Mouse (Mus musculus): ENCODE data around the gene Zbtb3. TPM values are rescaled to one million over a fixed set of nuclear protein-coding genes. Genes with fewer than 3 reads are reported as not detected.

Gene Zbtb3
- polyA plus RNA-seq (2017; shearing (Covaris generic)) = 1 to 10 TPM; 2.7 to 4.7 TPM

DNA sequence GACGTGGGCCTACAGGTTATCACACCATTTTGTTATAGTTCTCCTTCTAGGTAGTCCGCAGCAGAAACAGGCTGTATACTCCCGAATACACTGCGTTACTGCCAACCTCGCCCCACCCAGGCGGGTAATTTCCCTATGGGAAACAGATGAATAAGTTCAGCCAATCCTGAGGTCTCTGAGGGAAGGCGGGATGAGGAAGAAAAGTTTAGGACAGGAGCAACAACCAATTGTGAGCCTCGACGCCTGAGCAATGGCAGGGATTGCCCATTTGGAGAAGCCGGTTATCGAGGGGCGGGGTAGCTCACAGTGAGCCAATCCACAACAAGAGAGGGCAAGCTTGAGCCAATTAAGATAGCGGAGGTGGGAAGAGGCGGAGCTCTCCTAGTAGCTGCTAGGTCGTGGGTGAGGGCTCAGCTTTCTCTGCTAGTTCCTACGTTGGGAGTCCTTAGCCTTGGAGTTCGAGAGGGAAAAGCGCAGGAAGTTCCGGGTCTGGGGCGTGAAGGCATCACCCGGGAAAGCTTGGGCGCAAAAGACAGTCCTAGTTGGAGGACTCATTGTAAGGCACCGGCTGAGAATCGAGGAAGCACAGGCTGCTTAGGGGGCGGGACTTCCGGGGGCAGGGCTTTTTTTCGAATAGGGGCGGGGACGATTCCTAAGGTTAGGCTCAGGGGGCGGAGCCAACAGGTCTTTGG is at the start of gene Zbtb3:
TSS of gene Zbtb3 (plus strand) at position 426 of the 692 bp plus-strand sequence.

DNA sequence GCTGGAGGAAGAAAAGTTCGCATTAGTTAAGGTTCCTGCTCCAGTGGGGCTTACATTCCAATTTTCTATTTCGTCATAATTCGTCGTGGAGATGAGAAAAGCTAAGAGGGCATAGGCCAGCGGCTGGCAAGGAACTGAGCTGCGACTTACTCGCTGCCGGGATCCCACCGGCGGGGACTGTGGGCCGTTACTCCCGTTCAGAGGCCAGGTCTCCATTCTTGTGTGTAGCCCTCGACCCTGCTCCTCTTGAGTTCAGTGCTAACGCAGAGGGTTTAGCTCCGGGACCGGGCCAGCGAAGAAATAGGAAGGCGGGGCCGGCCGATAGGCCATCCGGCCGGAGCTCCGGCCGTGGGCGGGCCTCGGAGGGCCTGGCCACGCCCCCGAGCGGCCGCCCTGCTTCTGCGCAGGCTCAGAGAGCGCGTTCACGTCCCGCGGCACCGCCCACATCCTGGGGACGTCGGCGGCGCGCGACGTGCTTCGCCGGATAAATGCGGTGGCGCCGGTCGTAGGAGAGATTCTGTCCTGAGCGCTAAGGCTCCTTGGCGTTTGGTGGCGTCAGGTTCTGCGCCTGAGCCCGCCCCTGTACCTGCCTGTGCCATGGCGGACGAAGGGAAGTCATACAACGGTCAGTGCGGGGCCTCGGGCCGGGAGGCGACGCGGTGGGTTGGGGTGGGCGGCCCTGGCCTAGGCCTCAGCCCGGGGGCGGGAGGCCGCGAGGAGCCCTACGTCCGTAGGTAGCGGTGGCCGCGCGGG is 45.5 kb upstream of the Zbtb3 start, which contains the start of gene Nxf1:
TSS of gene Nxf1 (plus strand) at position 439 of the 753 bp plus-strand sequence.

DNA sequence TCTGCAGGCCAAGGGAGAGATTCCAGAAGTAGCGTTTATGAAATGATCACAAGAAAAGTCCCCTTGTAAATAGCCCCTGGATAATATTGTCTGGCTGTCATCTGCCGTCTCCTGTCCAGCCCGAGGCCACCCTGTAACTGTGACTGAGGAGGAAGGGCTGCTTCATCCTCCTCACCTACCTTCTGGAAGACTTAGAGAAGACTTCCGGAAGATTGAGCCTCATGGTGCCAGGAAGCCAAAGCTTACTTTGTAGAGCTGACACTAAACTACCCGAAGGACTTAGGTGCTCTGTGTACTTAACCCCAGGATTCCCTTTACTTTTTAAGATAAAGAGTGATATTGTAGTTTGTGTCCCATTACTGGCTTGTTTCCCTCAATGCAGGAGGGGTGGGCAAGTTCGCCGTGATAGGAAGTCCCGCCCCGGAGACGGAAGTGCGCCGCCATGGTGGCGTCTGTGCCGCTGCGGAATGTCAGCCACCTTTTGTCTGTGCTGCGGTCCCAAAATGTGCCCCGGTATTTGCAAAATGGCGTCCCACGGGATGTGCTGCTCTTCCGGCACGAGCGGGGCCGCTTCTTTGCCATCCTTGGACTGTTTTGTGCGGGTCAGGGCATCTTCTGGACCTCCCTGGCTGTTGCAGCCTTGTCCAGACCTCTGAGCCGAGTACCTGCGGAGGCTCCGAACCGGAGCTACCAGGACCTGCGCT is 31.6 kb upstream of the Zbtb3 start, which contains the start of gene Tmem223:
TSS of gene Tmem223 (plus strand) at position 430 of the 704 bp plus-strand sequence.

DNA sequence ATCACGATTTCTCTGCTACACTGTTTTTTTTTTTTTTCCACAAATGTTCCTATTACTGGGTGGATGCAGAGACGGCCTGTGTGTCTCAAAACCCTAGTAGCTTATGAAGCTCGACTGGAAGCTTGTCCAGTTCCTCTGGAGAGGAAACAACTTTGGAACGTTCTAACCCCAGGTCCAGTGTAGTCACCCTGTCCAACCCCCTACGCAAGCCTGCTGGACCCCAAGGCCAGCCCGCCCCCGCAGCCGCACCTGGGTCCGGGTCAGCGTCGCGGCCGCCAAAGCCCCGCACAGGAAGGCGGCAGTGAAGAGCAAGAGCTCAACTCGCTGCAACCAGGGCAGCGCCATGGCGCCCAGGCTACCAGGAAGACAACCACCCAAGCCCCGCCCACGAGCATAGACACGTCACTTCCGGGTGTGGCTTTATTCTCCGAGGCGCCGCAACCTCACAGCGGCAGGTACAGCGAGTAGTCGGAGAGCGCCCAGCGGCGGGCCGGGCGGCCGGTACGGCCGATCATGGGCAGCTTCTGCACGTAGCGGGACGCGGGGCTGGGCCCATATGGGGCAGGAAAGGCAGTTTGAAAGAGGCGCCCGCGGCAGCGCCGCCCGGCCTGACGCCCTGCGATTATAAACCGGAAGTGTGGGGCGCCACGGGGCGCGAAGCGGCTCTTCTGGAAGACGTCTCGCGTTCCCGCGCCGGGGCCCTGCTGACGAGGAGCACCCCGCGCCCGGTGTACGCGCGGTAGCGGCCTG is 28.1 kb upstream of the Zbtb3 start, which contains the start of gene Tmem179b:
TSS of gene Tmem179b (minus strand) at position 382 of the 750 bp plus-strand sequence.

DNA sequence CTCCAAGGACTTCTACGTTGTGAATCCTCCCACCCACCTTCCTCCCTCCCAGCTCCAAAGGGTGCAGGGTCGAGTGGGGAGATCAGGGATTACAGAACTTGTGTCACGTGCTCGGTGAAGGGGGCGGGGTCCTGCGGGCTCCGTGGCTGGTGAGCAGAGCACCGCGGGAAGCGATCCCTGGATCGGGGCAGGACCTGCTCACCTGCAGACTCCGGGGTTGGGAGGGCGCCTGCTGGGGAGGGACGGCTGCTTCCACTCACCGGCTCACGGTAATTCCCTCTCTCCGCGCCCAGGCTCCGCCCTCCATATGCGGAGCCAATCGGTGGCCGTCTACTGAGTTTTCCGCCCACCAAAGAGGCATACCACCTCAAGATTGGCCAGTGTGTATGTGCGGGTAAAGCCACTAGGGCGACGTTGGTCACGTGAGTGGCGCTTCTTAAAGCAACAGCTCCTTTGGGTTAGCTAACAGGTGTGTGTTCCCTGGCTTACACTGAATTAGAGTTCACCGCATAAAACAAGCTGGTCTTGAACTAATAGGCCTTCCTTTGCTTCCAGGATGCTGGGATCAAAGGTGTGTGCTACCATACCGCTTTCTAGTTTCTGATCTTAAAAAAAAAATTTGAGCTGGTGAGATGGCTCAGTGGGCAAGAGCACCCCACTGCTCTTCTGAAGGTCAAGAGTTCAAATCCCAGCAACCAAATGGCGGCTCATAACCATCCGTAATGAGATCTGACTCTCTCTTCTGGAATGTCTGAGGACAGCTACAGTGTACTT is 16.2 kb upstream of the Zbtb3 start, which contains the start of gene Taf6l:
TSS of gene Taf6l (minus strand) at position 410 of the 774 bp plus-strand sequence.

DNA sequence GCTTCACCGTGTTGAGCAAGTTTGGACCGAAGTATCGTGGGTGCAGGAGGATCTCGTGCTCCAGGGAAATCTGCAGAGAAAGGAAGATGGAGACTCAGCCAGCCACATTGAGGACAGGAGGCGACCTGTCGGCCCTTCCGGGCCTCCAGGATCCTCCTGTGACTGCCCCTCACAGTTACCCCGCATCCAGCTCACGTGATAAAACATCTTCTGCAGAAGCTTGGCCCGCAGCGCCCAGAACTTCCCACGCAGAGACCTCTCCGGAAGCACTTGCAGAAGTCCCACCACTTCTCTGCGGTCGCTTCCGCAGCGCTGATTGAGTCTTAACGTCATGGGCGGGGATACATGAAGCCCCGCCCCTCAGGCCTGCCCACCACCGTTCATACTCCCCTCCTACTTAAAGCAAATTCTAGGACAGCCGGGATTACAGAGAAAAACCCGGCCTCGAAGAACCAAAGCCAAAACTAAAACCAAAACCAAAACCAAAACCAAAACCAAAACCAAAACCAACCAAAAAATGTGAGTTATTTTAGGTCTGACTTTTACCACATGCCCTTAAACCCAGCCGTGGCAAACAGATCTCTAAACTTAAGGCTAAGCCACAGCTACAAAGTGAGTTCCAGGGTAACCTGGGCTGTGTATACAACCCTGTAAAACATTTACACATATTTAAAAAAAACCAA is 4.0 kb upstream of the Zbtb3 start, which contains the start of gene Polr2g:
TSS of gene Polr2g (minus strand) at position 314 of the 683 bp plus-strand sequence.

DNA sequence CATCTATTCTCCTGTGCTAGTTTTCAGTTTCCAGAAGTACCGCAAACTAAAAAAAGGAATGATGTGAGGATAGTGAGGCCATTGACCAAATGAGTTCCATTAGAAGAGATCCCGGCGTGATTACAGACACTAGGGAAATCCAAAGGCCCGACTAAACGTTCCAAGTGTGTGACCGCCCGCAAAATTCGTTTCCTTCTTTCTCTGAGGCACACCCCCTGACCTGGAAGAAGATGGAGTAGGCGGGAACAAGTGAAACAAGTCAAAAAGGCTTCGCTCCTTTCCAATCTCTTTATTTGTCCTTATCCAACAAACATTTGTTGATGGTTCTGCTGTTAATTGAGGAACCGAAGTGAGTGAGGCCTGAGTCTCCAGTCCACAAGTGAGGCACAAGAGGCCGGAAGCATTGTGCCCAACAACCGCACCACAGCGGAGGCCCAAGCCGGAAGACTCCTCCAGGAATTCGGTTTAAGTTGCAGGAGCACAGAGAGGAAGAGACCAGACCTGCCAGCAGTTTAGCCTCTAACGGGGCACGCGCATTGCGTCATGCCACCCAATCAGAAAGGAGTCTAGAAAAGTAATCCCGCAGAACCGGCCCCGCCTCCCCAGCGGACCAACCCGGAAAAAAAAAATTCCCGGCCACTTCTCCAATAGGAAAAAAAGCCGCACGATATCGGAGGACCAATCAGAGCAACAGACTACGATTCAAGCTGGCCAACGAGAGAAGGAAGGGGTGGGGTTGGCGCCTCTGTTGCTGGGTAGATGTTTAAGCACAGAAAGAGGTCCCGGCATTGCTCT is 16.6 kb downstream of the Zbtb3 start, which contains the start of gene Ttc9c:
TSS of gene Ttc9c (minus strand) at position 533 of the 795 bp plus-strand sequence.

DNA sequence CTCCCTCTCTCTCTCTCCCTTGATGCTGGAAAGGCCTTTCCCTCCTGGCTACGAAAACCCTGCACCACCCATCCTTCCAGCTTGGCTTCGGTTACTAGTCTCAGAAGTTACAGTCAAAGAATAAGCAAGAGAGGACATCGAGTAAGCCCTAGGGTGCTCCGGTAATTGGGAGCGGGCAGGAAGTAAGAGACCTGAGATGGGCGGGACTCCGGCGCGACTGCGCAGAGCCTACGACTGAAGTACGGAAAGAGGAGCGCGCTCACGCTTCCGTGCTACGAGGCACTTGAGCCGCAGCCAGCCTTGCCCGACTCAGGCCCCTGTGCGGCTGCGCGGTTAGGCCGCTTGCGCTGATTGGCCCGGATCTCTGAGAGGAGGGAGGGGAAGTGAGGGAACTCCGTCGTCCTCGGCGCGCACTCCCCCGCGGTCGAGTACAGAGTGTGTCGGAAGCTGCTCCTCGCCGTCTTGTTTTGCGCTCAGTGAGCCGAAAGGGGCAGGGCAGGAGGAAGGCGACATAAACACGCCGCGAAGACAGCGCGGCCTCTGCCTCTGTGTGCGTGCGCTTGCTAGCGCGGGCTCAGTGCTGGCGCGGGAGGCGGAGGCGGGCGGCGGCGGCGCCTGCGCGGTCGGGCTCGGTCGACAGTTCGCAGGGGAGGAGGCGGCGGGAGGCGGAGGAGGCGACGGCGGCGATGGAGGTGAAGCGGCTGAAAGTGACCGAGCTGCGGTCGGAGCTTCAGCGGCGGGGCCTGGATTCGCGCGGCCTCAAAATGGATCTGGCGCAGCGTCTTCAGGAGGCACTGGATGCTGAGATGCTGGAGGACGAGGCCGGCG is 17.5 kb downstream of the Zbtb3 start, which contains the start of gene Hnrnpul2:
TSS of gene Hnrnpul2 (plus strand) at position 415 of the 828 bp plus-strand sequence.

DNA sequence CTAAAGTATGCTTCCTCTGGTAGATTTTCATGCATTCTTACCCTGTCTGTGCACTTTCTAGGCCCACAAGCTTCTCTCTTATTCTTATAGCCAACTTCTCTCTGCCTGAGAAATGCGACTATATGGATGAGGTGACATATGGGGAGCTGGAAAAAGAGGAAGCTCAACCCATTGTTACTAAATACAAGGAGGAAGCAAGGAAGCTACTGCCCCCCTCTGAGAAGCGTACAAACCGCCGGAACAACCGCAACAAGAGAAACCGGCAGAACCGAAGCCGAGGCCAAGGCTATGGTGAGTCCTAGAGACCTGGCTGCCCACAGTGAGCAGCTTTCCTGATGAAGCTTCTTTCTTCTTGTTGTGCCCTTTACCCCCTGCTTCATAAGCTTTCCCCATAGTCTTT is 27.3 kb downstream of the Zbtb3 start, which contains the start of gene AC129217.1:
TSS of gene AC129217.1 (plus strand) at position 114 of the 400 bp plus-strand sequence.

DNA sequence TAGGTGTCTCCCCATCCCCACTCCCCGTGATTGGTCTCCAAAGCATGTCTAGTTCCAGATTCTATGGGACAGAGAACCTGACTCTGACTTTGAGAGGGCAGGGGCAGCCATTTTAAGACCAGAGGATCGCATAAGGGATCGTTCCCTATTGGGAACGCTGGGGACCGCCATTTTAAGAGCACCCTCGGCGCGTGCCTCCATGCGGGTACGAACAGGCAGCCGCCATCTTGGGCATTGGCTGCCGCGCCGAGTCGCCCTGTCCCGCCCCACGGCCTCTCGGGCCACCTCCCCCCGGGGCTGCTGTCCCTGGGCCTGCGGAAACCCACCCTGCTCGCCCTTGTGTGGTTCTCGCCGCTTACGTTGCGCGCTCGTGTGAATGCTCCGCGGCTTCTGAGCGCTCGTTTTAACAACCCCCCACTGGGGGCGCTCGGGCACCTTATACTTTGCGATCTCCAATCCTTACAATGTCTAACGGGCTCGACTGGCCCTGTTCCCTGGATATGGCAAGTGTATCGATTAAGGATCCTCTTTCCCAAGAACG is 35.0 kb downstream of the Zbtb3 start, which contains the start of gene Bscl2:
TSS of gene Bscl2 (plus strand) at position 217 of the 541 bp plus-strand sequence.

DNA sequence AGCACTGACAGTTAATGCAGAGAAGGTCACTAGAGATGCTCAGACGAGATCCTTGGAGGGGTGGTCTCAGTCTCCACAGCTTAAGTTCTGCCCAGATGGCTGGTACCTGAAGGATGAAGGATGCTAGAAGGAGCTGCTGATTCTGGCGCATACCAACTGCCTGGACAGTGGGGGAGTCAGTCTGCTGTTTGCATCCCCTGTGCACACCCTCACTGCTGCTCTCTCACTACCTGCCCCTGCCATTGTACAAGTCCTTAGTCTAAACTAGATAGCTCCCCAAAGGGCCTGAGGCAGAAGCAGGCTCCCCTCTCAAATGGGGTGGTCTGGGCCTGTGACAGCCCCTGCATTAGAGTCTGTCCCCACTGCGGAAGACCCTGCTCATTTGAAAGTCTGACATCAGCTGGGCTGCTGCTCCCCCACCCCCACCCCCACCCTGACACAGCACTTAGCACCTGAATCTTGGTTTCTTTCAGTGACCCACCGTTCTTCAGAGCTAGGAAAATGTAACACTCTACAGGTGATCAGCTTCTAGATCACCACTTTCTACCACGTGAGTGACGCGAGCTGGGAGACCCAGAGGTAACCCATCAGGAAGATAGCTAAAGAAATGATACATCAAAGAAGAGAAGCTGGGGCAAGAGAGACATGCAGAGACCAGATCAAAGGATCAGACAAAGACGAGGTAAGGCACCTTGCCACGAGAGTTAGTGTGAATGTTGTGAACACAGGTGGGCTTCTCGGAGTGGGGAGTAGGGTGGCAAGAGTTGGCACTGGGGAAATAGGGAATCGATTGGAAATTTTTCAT is 37.0 kb downstream of the Zbtb3 start, which contains the start of gene Gng3:
TSS of gene Gng3 (minus strand) at position 92 of the 805 bp plus-strand sequence.

DNA sequence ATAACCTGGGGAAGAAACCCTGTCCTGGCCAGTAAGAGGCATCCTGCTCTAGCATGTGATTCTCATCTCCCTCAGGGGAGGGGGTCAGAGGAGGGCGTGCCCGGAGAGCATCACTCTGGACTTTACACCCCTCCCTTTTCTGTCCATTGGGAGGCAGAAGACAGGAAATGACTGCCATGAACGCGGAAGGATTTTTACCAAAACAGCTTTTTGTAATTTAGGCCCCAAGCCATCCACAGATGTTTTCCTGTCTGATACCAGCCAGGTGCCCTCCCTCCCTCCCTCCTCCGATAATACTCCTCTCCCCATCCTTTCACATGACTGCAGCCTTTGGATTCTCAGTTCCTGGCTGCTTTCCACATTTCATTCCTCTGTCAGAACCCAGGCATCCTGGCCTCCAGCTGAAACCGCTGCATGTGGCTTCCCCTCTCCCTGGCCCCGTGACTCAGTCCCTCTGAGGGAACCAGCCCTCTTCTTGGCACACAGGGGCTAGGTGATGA is 48.1 kb downstream of the Zbtb3 start, which contains the start of gene Lrrn4cl:
TSS of gene Lrrn4cl (plus strand) at position 367 of the 500 bp plus-strand sequence.

Other genes with a start within 250 kb of the Zbtb3 start
- gene Slc22a8, start 211.3 kb upstream of the Zbtb3 start, polyA plus RNA-seq (2017; shearing (Covaris generic)) = 1 to 10 TPM in 1 of 2 experiments, under 1 TPM in 1; 0.12 to 1.8 TPM
- under 1 TPM; 0.06 to 0.58 TPM for gene Slc22a6, start 184.5 kb upstream of the Zbtb3 start, polyA plus RNA-seq (2017; shearing (Covaris generic))
- under 1 TPM; 0.07 to 0.15 TPM for gene Chrm1, start 138.8 kb upstream of the Zbtb3 start, polyA plus RNA-seq (2017; shearing (Covaris generic))
- 100 to 1,000 TPM; 155 to 158 TPM for gene Slc3a2, start 79.2 kb upstream of the Zbtb3 start, polyA plus RNA-seq (2017; shearing (Covaris generic))
- gene Wdr74, start 66.7 kb upstream of the Zbtb3 start, polyA plus RNA-seq (2017; shearing (Covaris generic)) = 10 to 100 TPM; 67.5 to 85.9 TPM
- under 1 TPM in 1 of 2 experiments, not detected in 1; 0.60 TPM for gene 1700092M07Rik, start 61.8 kb upstream of the Zbtb3 start, polyA plus RNA-seq (2017; shearing (Covaris generic))
- 100 to 1,000 TPM; 143 to 155 TPM for gene Stx5a, start 61.1 kb upstream of the Zbtb3 start, polyA plus RNA-seq (2017; shearing (Covaris generic))
- gene Nxf1, start 45.5 kb upstream of the Zbtb3 start, polyA plus RNA-seq (2017; shearing (Covaris generic)) = 100 to 1,000 TPM; 255 to 317 TPM
- 10 to 100 TPM; 88.2 to 88.6 TPM for gene Tmem223, start 31.6 kb upstream of the Zbtb3 start, polyA plus RNA-seq (2017; shearing (Covaris generic))
- 100 to 1,000 TPM; 159 to 171 TPM for gene Tmem179b, start 28.1 kb upstream of the Zbtb3 start, polyA plus RNA-seq (2017; shearing (Covaris generic))
- gene Taf6l, start 16.1 kb upstream of the Zbtb3 start, polyA plus RNA-seq (2017; shearing (Covaris generic)) = 10 to 100 TPM; 13.3 to 16.6 TPM
- gene Polr2g, start 4.0 kb upstream of the Zbtb3 start, polyA plus RNA-seq (2017; shearing (Covaris generic)) = 100 to 1,000 TPM; 140 to 144 TPM
- gene Ttc9c, start 16.8 kb downstream of the Zbtb3 start, polyA plus RNA-seq (2017; shearing (Covaris generic)) = 10 to 100 TPM; 41.8 to 55.6 TPM
- gene Hnrnpul2, start 17.5 kb downstream of the Zbtb3 start, polyA plus RNA-seq (2017; shearing (Covaris generic)) = 10 to 100 TPM in 1 of 2 experiments, 1 to 10 TPM in 1; 8.6 to 15.5 TPM
- gene AC129217.1, start 27.2 kb downstream of the Zbtb3 start, polyA plus RNA-seq (2017; shearing (Covaris generic)) = not detected
- gene Bscl2, start 34.9 kb downstream of the Zbtb3 start, polyA plus RNA-seq (2017; shearing (Covaris generic)) = 10 to 100 TPM; 87.2 to 89.9 TPM
- gene Gng3, start 36.6 kb downstream of the Zbtb3 start, polyA plus RNA-seq (2017; shearing (Covaris generic)) = under 1 TPM; 0.29 to 0.80 TPM
- gene Lrrn4cl, start 48.2 kb downstream of the Zbtb3 start, polyA plus RNA-seq (2017; shearing (Covaris generic)) = 1 to 10 TPM in 1 of 2 experiments, not detected in 1; 1.2 TPM
- gene Ubxn1, start 68.9 kb downstream of the Zbtb3 start, polyA plus RNA-seq (2017; shearing (Covaris generic)) = 100 to 1,000 TPM; 145 to 156 TPM
- gene Uqcc3, start 78.4 kb downstream of the Zbtb3 start, polyA plus RNA-seq (2017; shearing (Covaris generic)) = 10 to 100 TPM; 71.1 to 77.2 TPM
- gene Lbhd1, start 81.2 kb downstream of the Zbtb3 start, polyA plus RNA-seq (2017; shearing (Covaris generic)) = 100 to 1,000 TPM in 1 of 2 experiments, 10 to 100 TPM in 1; 99.3 to 105 TPM
- gene Gm49403, start 81.4 kb downstream of the Zbtb3 start, polyA plus RNA-seq (2017; shearing (Covaris generic)) = not detected
- 10 to 100 TPM; 39.7 to 55.4 TPM for gene 1810009A15Rik, start 86.3 kb downstream of the Zbtb3 start, polyA plus RNA-seq (2017; shearing (Covaris generic))
- gene Gm49416, start 86.4 kb downstream of the Zbtb3 start, polyA plus RNA-seq (2017; shearing (Covaris generic)) = not detected
- gene Ints5, start 90.5 kb downstream of the Zbtb3 start, polyA plus RNA-seq (2017; shearing (Covaris generic)) = 10 to 100 TPM; 35.8 to 44.9 TPM
- gene Ganab, start 95.5 kb downstream of the Zbtb3 start, polyA plus RNA-seq (2017; shearing (Covaris generic)) = 100 to 1,000 TPM; 108 to 118 TPM
- 10 to 100 TPM; 52.1 to 63.5 TPM for gene B3gat3, start 117.8 kb downstream of the Zbtb3 start, polyA plus RNA-seq (2017; shearing (Covaris generic))
- gene Rom1, start 126.8 kb downstream of the Zbtb3 start, polyA plus RNA-seq (2017; shearing (Covaris generic)) = 10 to 100 TPM; 10.2 to 16.3 TPM
- 100 to 1,000 TPM in 1 of 2 experiments, 10 to 100 TPM in 1; 77.4 to 100 TPM for gene Eml3, start 127.0 kb downstream of the Zbtb3 start, polyA plus RNA-seq (2017; shearing (Covaris generic))
- 100 to 1,000 TPM; 231 to 276 TPM for gene Mta2, start 139.3 kb downstream of the Zbtb3 start, polyA plus RNA-seq (2017; shearing (Covaris generic))
- 10 to 100 TPM; 37.6 to 40.5 TPM for gene Tut1, start 151.3 kb downstream of the Zbtb3 start, polyA plus RNA-seq (2017; shearing (Covaris generic))
- gene Eef1g, start 164.5 kb downstream of the Zbtb3 start, polyA plus RNA-seq (2017; shearing (Covaris generic)) = 100 to 1,000 TPM; 264 to 300 TPM
- 10 to 100 TPM; 58.4 to 93.3 TPM for gene Ahnak, start 186.7 kb downstream of the Zbtb3 start, polyA plus RNA-seq (2017; shearing (Covaris generic))